Mouse (Mus musculus): ENCODE data around the gene Slc12a8. TPM values are rescaled to one million over a fixed set of nuclear protein-coding genes. Genes with fewer than 3 reads are reported as not detected.

The Slc12a8 gene
- polyA plus RNA-seq, 1 experiment from 2014 or later, result 0.14 TPM

DNA sequence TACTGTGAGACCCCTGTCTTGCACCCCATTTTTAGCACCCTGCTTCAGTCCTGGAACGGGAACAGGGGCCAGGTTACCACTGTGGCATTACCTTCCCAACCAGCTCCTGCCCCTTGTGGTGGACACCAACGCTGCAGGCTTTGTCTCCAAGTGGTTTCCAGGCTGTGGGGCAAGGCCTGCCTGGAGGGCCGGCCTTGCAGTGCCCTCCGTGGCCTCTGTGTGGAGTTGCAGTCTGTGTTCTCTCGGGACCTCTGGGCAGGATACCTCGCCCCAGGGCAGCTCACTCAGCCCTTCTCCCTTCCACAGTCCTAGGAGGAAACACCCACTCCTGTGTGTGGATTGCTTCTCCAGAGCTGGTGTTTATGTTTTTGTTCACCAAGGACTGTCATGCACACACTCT, 43.2 kb downstream of the Slc12a8 start:
- no peak overlapping the region for H3K27ac ChIP-seq (ENCODE audit: low read length)

DNA sequence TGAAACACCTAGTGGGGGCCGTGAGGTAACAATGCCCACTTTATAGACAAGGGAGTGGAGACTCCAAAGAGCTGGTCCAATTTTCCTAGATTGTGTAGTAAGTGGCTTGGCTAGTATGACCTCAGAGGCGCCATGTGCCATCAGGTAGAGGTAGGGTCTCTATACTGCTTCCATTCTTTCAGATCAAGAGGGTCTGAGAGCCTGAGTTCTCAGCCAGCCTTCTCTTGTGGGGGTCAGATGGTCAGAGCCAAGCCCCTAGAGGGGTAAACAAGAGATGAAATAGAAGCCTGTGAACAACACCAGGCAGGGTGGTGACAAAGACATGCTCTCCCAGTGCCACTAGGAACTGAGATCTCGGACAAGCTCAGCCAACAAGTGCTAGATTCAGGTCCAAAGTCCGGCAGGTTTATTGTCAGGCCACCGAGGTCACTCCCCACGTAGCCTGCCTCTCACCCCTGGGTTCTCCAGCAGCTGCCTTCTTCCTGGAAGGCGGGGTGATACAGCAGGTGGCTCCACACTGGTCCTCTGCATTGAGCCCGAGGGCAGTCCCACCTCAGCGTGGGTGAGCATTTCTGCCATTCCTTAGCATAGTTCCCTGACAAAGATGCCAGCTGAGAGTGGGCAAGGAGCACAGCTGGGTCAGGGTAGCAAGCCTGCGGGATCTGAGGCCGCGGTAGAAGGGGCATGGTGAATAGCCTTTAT, 44.3 kb downstream of the Slc12a8 start:
- no peak overlapping the region for H3K9ac ChIP-seq (ENCODE audit: low read depth, low read length)
- no peaks in the 10 kb centered on the region for H3K27me3 ChIP-seq (ENCODE audit: control insufficient read depth, insufficient read depth, low read depth, low read length)
- no peak for ATAC-seq (ENCODE audit: low read depth)
- H3K4me2 ChIP-seq (ENCODE audit: low read depth, low read length), result no peak overlapping the region
- H3K9me3 ChIP-seq (replicated peaks; ENCODE audit: control insufficient read depth, low read length), result no peaks in the 10 kb centered on the region
- WGBS (ENCODE audit: insufficient replicate concordance), result 62% methylated on average over 12 of the region's 12 CpGs
- no peaks in the 10 kb centered on the region for H3K4me1 ChIP-seq (ENCODE audit: control insufficient read depth, low read depth, low read length)
- no peaks in the 10 kb centered on the region for H3K36me3 ChIP-seq (ENCODE audit: control insufficient read depth, insufficient read depth)
- no peak overlapping the region for H3K4me3 ChIP-seq (ENCODE audit: low read depth, low read length)
- no peak overlapping the region for H3K27ac ChIP-seq (ENCODE audit: low read length)

More for the DNA sequence above, 43.2 kb downstream of the Slc12a8 start:
- Histone ChIP-seq H3K36me3 (ENCODE audit: control insufficient read depth, insufficient read depth) (no peaks in the 10 kb centered on the region), H3K4me3 (ENCODE audit: low read depth, low read length) (no peak overlapping the region), H3K9ac (ENCODE audit: low read depth, low read length) (no peak overlapping the region), H3K4me1 (ENCODE audit: control insufficient read depth, low read depth, low read length) (no peaks in the 10 kb centered on the region), H3K27me3 (ENCODE audit: control insufficient read depth, insufficient read depth, low read depth, low read length) (no peaks in the 10 kb centered on the region), H3K4me2 (ENCODE audit: low read depth, low read length) (no peak overlapping the region), H3K9me3 (replicated peaks; ENCODE audit: control insufficient read depth, low read length) (no peaks in the 10 kb centered on the region)
- WGBS (ENCODE audit: insufficient replicate concordance), result 3% methylated on average over 6 of the region's 6 CpGs
- ATAC-seq (ENCODE audit: low read depth), result peak; percentile 69

- WGBS (ENCODE audit: insufficient replicate concordance), result 37% methylated on average over 12 of the region's 12 CpGs
- Histone ChIP-seq H3K27me3 (ENCODE audit: control insufficient read depth, insufficient read depth, low read depth, low read length) (no peaks in the 10 kb centered on the region), H3K9me3 (replicated peaks; ENCODE audit: control insufficient read depth, low read length) (no peaks in the 10 kb centered on the region), H3K9ac (ENCODE audit: low read depth, low read length) (no peak overlapping the region), H3K27ac (ENCODE audit: low read length) (no peak overlapping the region), H3K4me3 (ENCODE audit: low read depth, low read length) (no peak overlapping the region), H3K36me3 (ENCODE audit: control insufficient read depth, insufficient read depth) (no peaks in the 10 kb centered on the region), H3K4me1 (ENCODE audit: control insufficient read depth, low read depth, low read length) (no peaks in the 10 kb centered on the region), H3K4me2 (ENCODE audit: low read depth, low read length) (no peak overlapping the region)
- no peak for ATAC-seq (ENCODE audit: low read depth)
Observed at GRCm38 (mm10) chr16:33562874-33563537, 45.9 kb downstream of the Slc12a8 start.

GRCm38 (mm10) chr16:33563538-33564013, 46.4 kb downstream of the Slc12a8 start:
- no peak overlapping the region for H3K9ac ChIP-seq (ENCODE audit: low read depth, low read length)
- no peak for ATAC-seq (ENCODE audit: low read depth)
- H3K36me3 ChIP-seq (ENCODE audit: control insufficient read depth, insufficient read depth), result no peaks in the 10 kb centered on the region
- no peak overlapping the region for H3K27ac ChIP-seq (ENCODE audit: low read length)
- H3K4me1 ChIP-seq (ENCODE audit: control insufficient read depth, low read depth, low read length), result no peaks in the 10 kb centered on the region; the same call in 1 of the 2 replicates
- H3K9me3 ChIP-seq (replicated peaks; ENCODE audit: control insufficient read depth, low read length), result no peaks in the 10 kb centered on the region
- no peak overlapping the region for H3K4me2 ChIP-seq (ENCODE audit: low read depth, low read length)
- H3K4me3 ChIP-seq (ENCODE audit: low read depth, low read length), result no peak overlapping the region
- no peaks in the 10 kb centered on the region for H3K27me3 ChIP-seq (ENCODE audit: control insufficient read depth, insufficient read depth, low read depth, low read length)
- 59% methylated on average over 5 of the region's 5 CpGs for WGBS (ENCODE audit: insufficient replicate concordance)

- no peak overlapping the region for H3K27ac ChIP-seq (ENCODE audit: low read length)
- H3K4me1 ChIP-seq (ENCODE audit: control insufficient read depth, low read depth, low read length), result no peaks in the 10 kb centered on the region; the same call in 1 of the 2 replicates
- 67% methylated on average over 10 of the region's 10 CpGs for WGBS (ENCODE audit: insufficient replicate concordance)
- no peak overlapping the region for H3K9ac ChIP-seq (ENCODE audit: low read depth, low read length)
- no peaks in the 10 kb centered on the region for H3K36me3 ChIP-seq (ENCODE audit: control insufficient read depth, insufficient read depth)
- ATAC-seq (ENCODE audit: low read depth), result no peak
- H3K9me3 ChIP-seq (replicated peaks; ENCODE audit: control insufficient read depth, low read length), result no peaks in the 10 kb centered on the region
- H3K27me3 ChIP-seq (ENCODE audit: control insufficient read depth, insufficient read depth, low read depth, low read length), result no peaks in the 10 kb centered on the region
- no peak overlapping the region for H3K4me2 ChIP-seq (ENCODE audit: low read depth, low read length)
- no peak overlapping the region for H3K4me3 ChIP-seq (ENCODE audit: low read depth, low read length)
Observed at GRCm38 (mm10) chr16:33566467-33566866, 49.3 kb downstream of the Slc12a8 start.

DNA sequence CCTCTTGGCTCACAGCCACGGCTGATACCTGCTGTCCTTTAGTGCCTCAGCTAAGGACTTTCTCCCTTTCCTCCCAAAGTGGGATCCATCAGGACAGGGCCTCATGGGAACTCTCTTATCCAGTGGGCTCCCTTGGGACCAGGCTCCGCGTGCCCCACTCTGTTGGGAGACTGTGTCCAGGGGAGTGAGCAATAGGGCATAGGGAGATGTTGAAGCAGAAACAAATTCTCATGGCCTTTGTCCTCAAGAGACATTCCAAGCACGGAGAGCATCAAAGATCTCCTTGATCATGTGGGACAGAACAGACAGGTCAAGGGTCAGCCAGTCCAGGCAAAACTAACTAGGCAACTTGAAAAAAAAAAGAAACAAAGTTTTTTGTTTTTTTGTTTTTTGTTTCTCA, 50.6 kb downstream of the Slc12a8 start:
- Histone ChIP-seq H3K4me1 (ENCODE audit: control insufficient read depth, low read depth, low read length) (no peaks in the 10 kb centered on the region; the same call in 1 of the 2 replicates), H3K9ac (ENCODE audit: low read depth, low read length) (no peak overlapping the region), H3K4me2 (ENCODE audit: low read depth, low read length) (no peak overlapping the region), H3K4me3 (ENCODE audit: low read depth, low read length) (no peak overlapping the region), H3K9me3 (replicated peaks; ENCODE audit: control insufficient read depth, low read length) (no peaks in the 10 kb centered on the region), H3K36me3 (ENCODE audit: control insufficient read depth, insufficient read depth) (no peaks in the 10 kb centered on the region), H3K27ac (ENCODE audit: low read length) (no peak overlapping the region), H3K27me3 (ENCODE audit: control insufficient read depth, insufficient read depth, low read depth, low read length) (no peaks in the 10 kb centered on the region)
- no peak for ATAC-seq (ENCODE audit: low read depth)
- 62% methylated on average over 4 of the region's 4 CpGs for WGBS (ENCODE audit: insufficient replicate concordance)

DNA sequence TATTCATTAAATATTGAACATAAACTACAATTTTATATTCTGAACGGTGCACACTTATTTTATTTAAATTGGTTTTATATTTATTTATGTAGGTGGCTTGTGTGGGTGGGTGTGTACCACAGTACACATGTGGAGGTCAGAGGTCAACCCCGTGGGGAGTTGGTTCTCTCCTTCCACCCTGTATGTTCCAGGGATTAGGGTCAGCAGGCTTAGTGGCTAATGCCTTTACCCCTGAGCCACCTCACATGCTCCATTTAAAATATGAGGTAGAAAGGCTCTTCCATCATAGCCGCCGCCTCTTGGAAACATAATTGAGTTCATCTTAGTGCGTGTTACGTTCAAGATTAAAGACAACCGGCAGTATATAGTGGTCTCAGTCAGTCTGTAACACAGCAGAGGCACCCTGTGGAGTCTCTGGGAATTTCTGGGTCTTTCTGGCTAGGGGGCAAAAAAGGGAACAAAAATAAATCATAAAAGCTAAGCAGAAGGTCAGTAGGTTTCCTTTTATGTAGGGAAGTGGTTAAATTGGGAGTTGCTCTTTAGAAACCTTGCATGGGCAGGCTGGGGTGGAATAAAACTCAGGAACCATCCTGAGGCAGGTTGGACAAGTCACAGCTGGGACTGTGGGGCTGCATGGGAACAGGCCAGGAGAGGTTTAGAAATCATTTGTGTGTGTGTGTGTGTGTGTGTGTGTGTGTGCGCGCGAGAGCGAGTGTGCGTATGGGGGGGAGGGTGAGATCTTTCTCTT, 51.3 kb downstream of the Slc12a8 start:
- H3K27ac ChIP-seq (ENCODE audit: low read length), result no peak overlapping the region
- no peak for ATAC-seq (ENCODE audit: low read depth)
- WGBS (ENCODE audit: insufficient replicate concordance), result 64% methylated on average over 12 of the region's 12 CpGs
- no peaks in the 10 kb centered on the region for H3K9me3 ChIP-seq (replicated peaks; ENCODE audit: control insufficient read depth, low read length)
- H3K4me2 ChIP-seq (ENCODE audit: low read depth, low read length), result no peak overlapping the region
- no peaks in the 10 kb centered on the region for H3K36me3 ChIP-seq (ENCODE audit: control insufficient read depth, insufficient read depth)
- no peaks in the 10 kb centered on the region; the same call in 1 of the 2 replicates for H3K4me1 ChIP-seq (ENCODE audit: control insufficient read depth, low read depth, low read length)
- no peaks in the 10 kb centered on the region for H3K27me3 ChIP-seq (ENCODE audit: control insufficient read depth, insufficient read depth, low read depth, low read length)
- H3K4me3 ChIP-seq (ENCODE audit: low read depth, low read length), result no peak overlapping the region
- no peak overlapping the region for H3K9ac ChIP-seq (ENCODE audit: low read depth, low read length)

DNA sequence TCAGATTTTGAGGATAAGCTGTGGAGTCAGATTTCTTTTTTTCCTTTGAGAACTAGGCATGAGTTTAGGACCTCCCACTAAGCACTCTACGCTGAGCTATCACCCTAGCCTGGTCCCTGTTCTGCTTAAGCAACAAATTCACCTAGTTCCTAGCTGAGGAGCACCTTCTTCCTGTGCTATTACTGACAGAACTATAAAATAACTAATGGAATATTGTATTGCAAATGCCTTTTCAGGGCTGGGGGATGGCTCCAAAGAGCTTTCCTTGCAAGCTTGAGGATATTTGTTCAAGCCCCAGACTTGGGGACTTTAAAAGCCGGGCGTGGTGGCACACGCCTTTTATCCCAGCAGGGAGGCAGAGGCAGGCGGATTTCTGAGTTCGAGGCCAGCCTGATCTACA, 55.5 kb downstream of the Slc12a8 start:
- no peaks in the 10 kb centered on the region for H3K27me3 ChIP-seq (ENCODE audit: control insufficient read depth, insufficient read depth, low read depth, low read length)
- H3K9ac ChIP-seq (ENCODE audit: low read depth, low read length), result no peak overlapping the region
- no peak for ATAC-seq (ENCODE audit: low read depth)
- H3K4me3 ChIP-seq (ENCODE audit: low read depth, low read length), result no peak overlapping the region
- no peaks in the 10 kb centered on the region for H3K9me3 ChIP-seq (replicated peaks; ENCODE audit: control insufficient read depth, low read length)
- H3K4me1 ChIP-seq (ENCODE audit: control insufficient read depth, low read depth, low read length), result no peaks in the 10 kb centered on the region; the same call in 1 of the 2 replicates
- WGBS (ENCODE audit: insufficient replicate concordance), result 76% methylated on average over 6 of the region's 6 CpGs
- no peak overlapping the region for H3K27ac ChIP-seq (ENCODE audit: low read length)
- H3K36me3 ChIP-seq (ENCODE audit: control insufficient read depth, insufficient read depth), result no peaks in the 10 kb centered on the region
- H3K4me2 ChIP-seq (ENCODE audit: low read depth, low read length), result no peak overlapping the region

Measured in liver, embryonic 16.5 days (tissue).